Mouse (Mus musculus) heart, adult 2 months (tissue): ENCODE measurements around the gene Ikbke.

ENCODE experiments used
- CTCF ChIP-seq: fragments of 200-600 bp; IDR thresholded peaks from 2 replicates; pipeline ENCODE4 v1.8.1; 2022; ENCODE audit warnings: antibody characterized with exemption, mild to moderate bottlenecking, moderate library complexity
- EP300 ChIP-seq: fragments of 200-500 bp; IDR thresholded peaks from 2 replicates; pipeline ENCODE4 v1.6.1; 2011; ENCODE audit warnings: low read depth, low read length, control low read depth; ENCODE audit not compliant: insufficient read depth
- POLR2A ChIP-seq: fragments of 200-500 bp; IDR thresholded peaks from 2 replicates; pipeline ENCODE4 v1.6.1; 2011; ENCODE audit warnings: mild to moderate bottlenecking, low read depth, low read length, control low read depth; ENCODE audit not compliant: insufficient read depth

DNA sequence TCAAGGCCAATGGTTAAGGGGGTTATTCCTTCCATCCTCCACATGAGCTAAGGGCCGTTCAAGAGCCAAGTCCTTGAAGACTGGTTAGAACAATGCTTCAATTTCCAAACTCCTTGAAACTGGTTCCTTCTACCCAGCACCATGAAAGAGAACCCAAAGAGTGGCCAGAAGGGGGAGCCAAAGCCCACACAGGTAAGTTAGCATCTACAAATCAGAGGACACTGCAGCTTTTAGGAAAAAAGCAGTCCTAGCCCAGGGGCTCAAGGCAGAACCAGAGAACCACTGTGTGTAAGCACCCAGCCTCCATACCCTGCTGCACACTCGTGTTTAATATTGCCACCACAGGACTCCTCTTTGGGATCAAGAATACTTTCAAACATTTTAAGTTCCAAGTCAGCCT lies 11.2 kb upstream of the Ikbke start:
- TF ChIP-seq CTCF (peak; percentile 90), POLR2A (no peak), EP300 (0 out of 2 replicates have a peak, but pooled peaks have one; percentile 17)
